Mouse (Mus musculus) CH12.LX (cell line): ENCODE data around the gene Trim10. TPM values are rescaled to one million over a fixed set of nuclear protein-coding genes. Genes with fewer than 3 reads are reported as not detected.

Experiments used
- DNase-seq: peaks from one replicate; pipeline ENCODE4 v3.0.0-alpha.2; 2013; ENCODE audit errors: extremely low read depth
- H3K27ac ChIP-seq: 2 replicates; pipeline ENCODE4 v1.5.1; 2012; ENCODE audit warnings: low read depth, mild to moderate bottlenecking, control low read depth, moderate library complexity; ENCODE audit not compliant: insufficient read depth
- H3K27me3 ChIP-seq: replicated peaks from 2 replicates; pipeline ENCODE3; 2012; ENCODE audit warnings: inconsistent platforms
- H3K36me3 ChIP-seq, 2 experiments: replicated peaks in 1 of 2; 2 replicates each; pipeline versions ENCODE3 to v1.6.1; 2012; ENCODE audit warnings: inconsistent platforms in 1 of 2, low read length in 1 of 2, mild to moderate bottlenecking in 1 of 2, mixed read lengths in 1 of 2, moderate library complexity in 1 of 2; ENCODE audit not compliant: control insufficient read depth in 1 of 2, insufficient read depth in 1 of 2
- H3K4me1 ChIP-seq, 2 experiments: 2 replicates each; pipeline ENCODE4 v1.6.1; 2012; ENCODE audit warnings: inconsistent platforms in 1 of 2, moderate library complexity in 1 of 2; ENCODE audit not compliant: insufficient read depth in 2 of 2, control insufficient read depth in 1 of 2
- H3K4me2 ChIP-seq: 2 replicates; pipeline ENCODE4 v1.6.1; 2012; ENCODE audit warnings: low read depth, mild to moderate bottlenecking, control low read depth; ENCODE audit not compliant: poor library complexity, insufficient read depth, severe bottlenecking
- H3K4me3 ChIP-seq, 3 experiments: fragments of 150-350 bp in 1 of 3; sonication (generic) in 1 of 3; replicated peaks in 1 of 3; 2 replicates each; pipeline versions ENCODE3 to v1.5.1; 2011 to 2012; ENCODE audit warnings: low read depth in 2 of 3, low read length in 2 of 3, mild to moderate bottlenecking in 2 of 3, moderate library complexity in 2 of 3, control low read depth in 1 of 3, improper control_type of control experiment in 1 of 3, inconsistent platforms in 1 of 3, mixed read lengths in 1 of 3; ENCODE audit not compliant: poor library complexity in 1 of 3
- H3K79me2 ChIP-seq: replicated peaks from 2 replicates; pipeline ENCODE4 v1.6.1; 2012; ENCODE audit warnings: mild to moderate bottlenecking, moderate library complexity; ENCODE audit not compliant: control insufficient read depth, poor library complexity, insufficient read depth, severe bottlenecking; ENCODE audit errors: extremely low read depth
- H3K9ac ChIP-seq: 2 replicates; pipeline ENCODE4 v1.6.1; 2012; ENCODE audit warnings: low read depth, mild to moderate bottlenecking, control low read depth, moderate library complexity; ENCODE audit not compliant: insufficient read depth
- H3K9me3 ChIP-seq: replicated peaks from 2 replicates; pipeline ENCODE3; 2012; ENCODE audit warnings: low read length, inconsistent platforms, mixed read lengths
- CHD1 ChIP-seq: IDR thresholded peaks from 2 replicates; pipeline ENCODE4 v1.6.1; 2012; ENCODE audit warnings: low read depth, low read length, improper control_type of control experiment, inconsistent platforms
- CHD2 ChIP-seq: IDR thresholded peaks from 2 replicates; pipeline ENCODE4 v1.6.1; 2011; ENCODE audit warnings: low read length, improper control_type of control experiment
- E2F4 ChIP-seq: IDR thresholded peaks from 2 replicates; pipeline ENCODE4 v1.6.1; 2011; ENCODE audit warnings: low read depth, low read length, improper control_type of control experiment; ENCODE audit not compliant: insufficient replicate concordance
- ELF1 ChIP-seq: IDR thresholded peaks from 2 replicates; pipeline ENCODE4 v1.6.1; 2014; ENCODE audit warnings: low read depth, mild to moderate bottlenecking, inconsistent platforms, low read length, improper control_type of control experiment
- EP300 ChIP-seq: IDR thresholded peaks from 2 replicates; pipeline ENCODE4 v1.6.1; 2011; ENCODE audit warnings: low read length, improper control_type of control experiment
- ETS1 ChIP-seq: conservative IDR thresholded peaks from 2 replicates; pipeline ENCODE4 v1.6.1; 2012; ENCODE audit warnings: low read depth, mild to moderate bottlenecking, inconsistent platforms, low read length, improper control_type of control experiment, moderate library complexity
- GABPA ChIP-seq: IDR thresholded peaks from 2 replicates; pipeline ENCODE4 v1.6.1; 2012; ENCODE audit warnings: low read depth, low read length, improper control_type of control experiment, inconsistent platforms; ENCODE audit not compliant: insufficient replicate concordance
- HCFC1 ChIP-seq: IDR thresholded peaks from 2 replicates; pipeline ENCODE4 v1.6.1; 2012; ENCODE audit warnings: low read depth, mild to moderate bottlenecking, inconsistent platforms, low read length, improper control_type of control experiment
- JUND ChIP-seq: conservative IDR thresholded peaks from 2 replicates; pipeline ENCODE4 v1.6.1; 2011; ENCODE audit warnings: low read depth, low read length, improper control_type of control experiment
- KAT2A ChIP-seq: IDR thresholded peaks from 2 replicates; pipeline ENCODE4 v1.6.1; 2012; ENCODE audit warnings: low read length, improper control_type of control experiment, inconsistent platforms; ENCODE audit not compliant: insufficient replicate concordance
- MAX ChIP-seq: IDR thresholded peaks from 2 replicates; pipeline ENCODE4 v1.6.1; 2011; ENCODE audit warnings: low read length, improper control_type of control experiment
- NELFE ChIP-seq: IDR thresholded peaks from 2 replicates; pipeline ENCODE4 v1.6.1; 2011; ENCODE audit warnings: low read depth, low read length, improper control_type of control experiment
- NRF1 ChIP-seq: IDR thresholded peaks from 2 replicates; pipeline ENCODE4 v1.6.1; 2014; ENCODE audit warnings: low read depth, mild to moderate bottlenecking, inconsistent platforms, low read length, improper control_type of control experiment, moderate library complexity
- PAX5 ChIP-seq: IDR thresholded peaks from 2 replicates; pipeline ENCODE4 v1.6.1; 2012; ENCODE audit warnings: low read length, inconsistent platforms, mixed read lengths
- POLR2AphosphoS2 ChIP-seq: IDR thresholded peaks from 2 replicates; pipeline ENCODE4 v1.6.1; 2011; ENCODE audit warnings: low read depth, low read length, improper control_type of control experiment
- RAD21 ChIP-seq: IDR thresholded peaks from 2 replicates; pipeline ENCODE4 v1.6.1; 2011; ENCODE audit warnings: low read depth, mild to moderate bottlenecking, low read length, improper control_type of control experiment, moderate library complexity
- RCOR1 ChIP-seq: conservative IDR thresholded peaks from 2 replicates; pipeline ENCODE4 v1.6.1; 2012; ENCODE audit warnings: low read depth, mild to moderate bottlenecking, inconsistent platforms, low read length, improper control_type of control experiment
- SIN3A ChIP-seq: IDR thresholded peaks from 2 replicates; pipeline ENCODE4 v1.6.1; 2012; ENCODE audit warnings: low read length, improper control_type of control experiment, inconsistent platforms
- SMC3 ChIP-seq: IDR thresholded peaks from 2 replicates; pipeline ENCODE4 v1.6.1; 2011; ENCODE audit warnings: low read depth, low read length, improper control_type of control experiment
- TBP ChIP-seq: conservative IDR thresholded peaks from 2 replicates; pipeline ENCODE4 v1.6.1; 2011; ENCODE audit warnings: low read depth, low read length, improper control_type of control experiment
- ZC3H11A ChIP-seq: IDR thresholded peaks from 2 replicates; pipeline ENCODE4 v1.6.1; 2012; ENCODE audit warnings: low read depth, mild to moderate bottlenecking, inconsistent platforms, low read length, improper control_type of control experiment
- ZNF384 ChIP-seq: IDR thresholded peaks from 2 replicates; pipeline ENCODE4 v1.6.1; 2012; ENCODE audit warnings: low read depth, low read length, improper control_type of control experiment, inconsistent platforms
- dilution Hi-C: fragments of 300-500 bp; cut with MboI; formaldehyde crosslinking; loops from 2 replicates; pipeline ENCODE4 v1.14.3; 2020; ENCODE audit warnings: low sequenced_read_pairs; ENCODE audit not compliant: extremely low pct_unique_long_range_greater_than_20kb, extremely low pct_ligation_motif_present
- in situ Hi-C: fragments of 300-500 bp; cut with MboI; formaldehyde crosslinking; loops from 3 replicates; pipeline ENCODE4 v1.14.3; 2019; ENCODE audit warnings: low sequenced_read_pairs, low pct_ligation_motif_present, low pct_unique_long_range_greater_than_20kb, mixed read lengths
- polyA plus RNA-seq: library from polyadenylated mRNA; unstranded; fragments of >175 nt; gene quantifications from 2 replicates; pipeline ENCODE4 v1.2.1, GENCODE M21; 2012; ENCODE audit warnings: low read depth; ENCODE audit not compliant: insufficient read length
- total RNA-seq, 2 experiments: library from RNA; depleted of rRNA; stranded (reverse); fragments of 300-350 nt in 1 of 2; fragments of >200 nt in 1 of 2; gene quantifications; 2 replicates each; pipeline ENCODE4 v1.2.3; 2012 to 2014

Trim10 gene
- total and polyA plus RNA-seq, 3 experiments, result not detected

- Histone ChIP-seq H3K4me3 (no peak overlapping the region), H3K36me3 (peaks cover 12 to 70% of the 10 kb centered on the region in 2 experiments), H3K79me2 (no peaks in the 10 kb centered on the region; the same call in 1 of the 2 replicates), H3K4me1 (peaks cover 4 to 51% of the 10 kb centered on the region in 2 experiments), H3K4me2 (no peak overlapping the region), H3K9me3 (no peaks in the 10 kb centered on the region), H3K9ac (no peak overlapping the region), H3K27ac (no peak overlapping the region), H3K27me3 (no peaks in the 10 kb centered on the region)
- in situ Hi-C loops, result no loop called here
- TF ChIP-seq PAX5, result no peak
- TF ChIP-seq E2F4, result no peak
- TF ChIP-seq ETS1, result no peak
- no peak for TF ChIP-seq MAX
- TF ChIP-seq JUND, result no peak
- TF ChIP-seq NELFE, result no peak
- TF ChIP-seq ZNF384, result no peak
- no peak for TF ChIP-seq KAT2A
- TF ChIP-seq POLR2AphosphoS2, result no peak
- TF ChIP-seq TBP, result no peak
- TF ChIP-seq CHD1, result no peak
- no peak for TF ChIP-seq SIN3A
- TF ChIP-seq EP300, result no peak
- TF ChIP-seq CHD2, result no peak
- no peak for TF ChIP-seq GABPA
- no peak for TF ChIP-seq NRF1
- no peak for TF ChIP-seq SMC3
- no peak for TF ChIP-seq RAD21
- no peak for TF ChIP-seq ELF1
- dilution Hi-C loops, result no loop called here
- DNase-seq, result no peak
These were observed 25.7 kb upstream of the Trim10 start for GRCm38 (mm10) chr17:36843696-36844095.

GRCm38 (mm10) chr17:36844286-36844719 lies 25.1 kb upstream of the Trim10 start:
- H3K9ac ChIP-seq, result no peak overlapping the region
- TF ChIP-seq NELFE (no peak), SMC3 (no peak), HCFC1 (no peak), ETS1 (no peak), E2F4 (no peak), ZC3H11A (no peak), CHD1 (no peak), RCOR1 (no peak), SIN3A (no peak)
- H3K4me1 ChIP-seq, result peaks cover 4 to 51% of the 10 kb centered on the region in 2 experiments
- H3K36me3 ChIP-seq, result peaks cover 12 to 75% of the 10 kb centered on the region in 2 experiments
- DNase-seq, result no peak
- dilution Hi-C loops, result no loop called here
- H3K4me2 ChIP-seq, result no peak overlapping the region
- no peak overlapping the region for H3K27ac ChIP-seq
- H3K4me3 ChIP-seq, result no peak overlapping the region
- no peaks in the 10 kb centered on the region for H3K27me3 ChIP-seq
- no peaks in the 10 kb centered on the region for H3K9me3 ChIP-seq
- in situ Hi-C loops, result no loop called here
- H3K79me2 ChIP-seq, result no peaks in the 10 kb centered on the region; the same call in 1 of the 2 replicates
